Mouse (Mus musculus) erythroblast, embryonic 14.5 days (primary cell): ENCODE data around the gene Dock1.

Source experiments
- GATA1 ChIP-seq: IDR thresholded peaks from 2 replicates; pipeline ENCODE4 v1.6.1; 2012; ENCODE audit warnings: low read length, inconsistent platforms, mixed read lengths
- TAL1 ChIP-seq: IDR thresholded peaks from 3 replicates; pipeline ENCODE4 v1.6.1; 2012; ENCODE audit warnings: low read length, inconsistent platforms, mixed read lengths

- TF ChIP-seq TAL1 (no peak), GATA1 (no peak)
These were observed 4.7 kb upstream of the Dock1 start for GRCm38 (mm10) chr7:134665642-134666282.
